Mouse (Mus musculus): ENCODE data around the gene Aqp11. TPM values are rescaled to one million over a fixed set of nuclear protein-coding genes. Genes with fewer than 3 reads are reported as not detected.
A peak's percentile ranks its signal among the peaks of the same experiment; 100 is the strongest.

Aqp11 gene
- polyA plus RNA-seq, 1 experiment from 2014 or later, result 12.1 TPM

- Histone ChIP-seq H3K4me3 (ENCODE audit: low read depth, low read length) (no peak overlapping the region), H3K9ac (replicated peaks; ENCODE audit: low read depth, low read length) (no peak overlapping the region), H3K4me2 (replicated peaks; ENCODE audit: low read depth, low read length) (no peak overlapping the region), H3K4me1 (ENCODE audit: control insufficient read depth, insufficient read depth, low read length) (peaks cover 10% of the 10 kb centered on the region; the same call in 1 of the 2 replicates), H3K27me3 (ENCODE audit: control insufficient read depth, insufficient read depth, low read length) (no peaks in the 10 kb centered on the region), H3K36me3 (ENCODE audit: control insufficient read depth, insufficient read depth, low read length) (no peaks in the 10 kb centered on the region), H3K9me3 (ENCODE audit: control insufficient read depth, low read depth, low read length) (no peaks in the 10 kb centered on the region), H3K27ac (ENCODE audit: low read length) (no peak overlapping the region)
- 52% methylated on average over 10 of the region's 10 CpGs for WGBS
- no peak for ATAC-seq (ENCODE audit: insufficient number of reproducible peaks, insufficient read depth, low FRiP score, low read depth)
These were observed 2.9 kb upstream of the Aqp11 start for GRCm38 (mm10) chr7:97740948-97741347.

- Histone ChIP-seq H3K9ac (replicated peaks; ENCODE audit: low read depth, low read length) (peak overlapping the region; percentile 52), H3K27me3 (ENCODE audit: control insufficient read depth, insufficient read depth, low read length) (no peaks in the 10 kb centered on the region), H3K27ac (ENCODE audit: low read length) (no peak overlapping the region), H3K4me3 (ENCODE audit: low read depth, low read length) (peak overlapping the region; percentile 51), H3K36me3 (ENCODE audit: control insufficient read depth, insufficient read depth, low read length) (no peaks in the 10 kb centered on the region), H3K4me2 (replicated peaks; ENCODE audit: low read depth, low read length) (peak overlapping the region; percentile 94), H3K9me3 (ENCODE audit: control insufficient read depth, low read depth, low read length) (no peaks in the 10 kb centered on the region), H3K4me1 (ENCODE audit: control insufficient read depth, insufficient read depth, low read length) (peaks cover 10% of the 10 kb centered on the region; the same call in 1 of the 2 replicates)
- ATAC-seq (ENCODE audit: insufficient number of reproducible peaks, insufficient read depth, low FRiP score, low read depth), result no peak
- WGBS, result 11% methylated on average over 12 of the region's 12 CpGs
These were observed 842 bp downstream of the Aqp11 start for GRCm38 (mm10) chr7:97737256-97737637.

- ATAC-seq (ENCODE audit: insufficient number of reproducible peaks, insufficient read depth, low FRiP score, low read depth), result no peak
- H3K4me2 ChIP-seq (replicated peaks; ENCODE audit: low read depth, low read length), result no peak overlapping the region
- H3K4me1 ChIP-seq (ENCODE audit: control insufficient read depth, insufficient read depth, low read length), result peaks cover 10% of the 10 kb centered on the region; the same call in 1 of the 2 replicates
- no peak overlapping the region for H3K4me3 ChIP-seq (ENCODE audit: low read depth, low read length)
- H3K9me3 ChIP-seq (ENCODE audit: control insufficient read depth, low read depth, low read length), result no peaks in the 10 kb centered on the region
- 54% methylated on average over 4 of the region's 4 CpGs for WGBS
- H3K27ac ChIP-seq (ENCODE audit: low read length), result no peak overlapping the region
- H3K27me3 ChIP-seq (ENCODE audit: control insufficient read depth, insufficient read depth, low read length), result no peaks in the 10 kb centered on the region
- no peaks in the 10 kb centered on the region for H3K36me3 ChIP-seq (ENCODE audit: control insufficient read depth, insufficient read depth, low read length)
- H3K9ac ChIP-seq (replicated peaks; ENCODE audit: low read depth, low read length), result no peak overlapping the region
These were observed 2.1 kb downstream of the Aqp11 start for GRCm38 (mm10) chr7:97735886-97736420.

- H3K36me3 ChIP-seq (ENCODE audit: control insufficient read depth, insufficient read depth, low read length), result no peaks in the 10 kb centered on the region
- WGBS, result 85% methylated on average over 8 of the region's 8 CpGs
- no peak overlapping the region for H3K9ac ChIP-seq (replicated peaks; ENCODE audit: low read depth, low read length)
- peaks cover 8% of the 10 kb centered on the region for H3K4me1 ChIP-seq (ENCODE audit: control insufficient read depth, insufficient read depth, low read length)
- H3K4me3 ChIP-seq (ENCODE audit: low read depth, low read length), result no peak overlapping the region
- H3K27ac ChIP-seq (ENCODE audit: low read length), result no peak overlapping the region
- H3K4me2 ChIP-seq (replicated peaks; ENCODE audit: low read depth, low read length), result no peak overlapping the region
- no peaks in the 10 kb centered on the region for H3K27me3 ChIP-seq (ENCODE audit: control insufficient read depth, insufficient read depth, low read length)
- ATAC-seq (ENCODE audit: insufficient number of reproducible peaks, insufficient read depth, low FRiP score, low read depth), result no peak
- no peaks in the 10 kb centered on the region for H3K9me3 ChIP-seq (ENCODE audit: control insufficient read depth, low read depth, low read length)
These were observed 3.1 kb downstream of the Aqp11 start for GRCm38 (mm10) chr7:97735021-97735420.

- no peaks in the 10 kb centered on the region for H3K36me3 ChIP-seq (ENCODE audit: control insufficient read depth, insufficient read depth, low read length)
- no peak overlapping the region for H3K4me3 ChIP-seq (ENCODE audit: low read depth, low read length)
- H3K9ac ChIP-seq (replicated peaks; ENCODE audit: low read depth, low read length), result no peak overlapping the region
- H3K4me2 ChIP-seq (replicated peaks; ENCODE audit: low read depth, low read length), result no peak overlapping the region
- ATAC-seq (ENCODE audit: insufficient number of reproducible peaks, insufficient read depth, low FRiP score, low read depth), result no peak
- H3K4me1 ChIP-seq (ENCODE audit: control insufficient read depth, insufficient read depth, low read length), result peaks cover 8% of the 10 kb centered on the region
- H3K27ac ChIP-seq (ENCODE audit: low read length), result no peak overlapping the region
- H3K27me3 ChIP-seq (ENCODE audit: control insufficient read depth, insufficient read depth, low read length), result no peaks in the 10 kb centered on the region
- no peaks in the 10 kb centered on the region for H3K9me3 ChIP-seq (ENCODE audit: control insufficient read depth, low read depth, low read length)
- WGBS, result 89% methylated on average over 5 of the region's 5 CpGs
These were observed 4.5 kb downstream of the Aqp11 start for GRCm38 (mm10) chr7:97733606-97734005.

- H3K9me3 ChIP-seq (ENCODE audit: control insufficient read depth, low read depth, low read length), result no peaks in the 10 kb centered on the region
- no peaks in the 10 kb centered on the region; the same call in 1 of the 2 replicates for H3K4me1 ChIP-seq (ENCODE audit: control insufficient read depth, insufficient read depth, low read length)
- H3K4me2 ChIP-seq (replicated peaks; ENCODE audit: low read depth, low read length), result no peak overlapping the region
- no peak overlapping the region for H3K9ac ChIP-seq (replicated peaks; ENCODE audit: low read depth, low read length)
- WGBS, result 74% methylated on average over 3 of the region's 3 CpGs
- no peak overlapping the region for H3K4me3 ChIP-seq (ENCODE audit: low read depth, low read length)
- no peak for ATAC-seq (ENCODE audit: insufficient number of reproducible peaks, insufficient read depth, low FRiP score, low read depth)
- H3K27me3 ChIP-seq (ENCODE audit: control insufficient read depth, insufficient read depth, low read length), result no peaks in the 10 kb centered on the region
- no peak overlapping the region for H3K27ac ChIP-seq (ENCODE audit: low read length)
- peaks cover 6% of the 10 kb centered on the region; the same call in 1 of the 2 replicates for H3K36me3 ChIP-seq (ENCODE audit: control insufficient read depth, insufficient read depth, low read length)
These were observed 7.7 kb downstream of the Aqp11 start for GRCm38 (mm10) chr7:97730427-97730826.

GRCm38 (mm10) chr7:97728666-97729614, 9.1 kb downstream of the Aqp11 start:
- H3K9ac ChIP-seq (replicated peaks; ENCODE audit: low read depth, low read length), result no peak overlapping the region
- no peak overlapping the region for H3K4me2 ChIP-seq (replicated peaks; ENCODE audit: low read depth, low read length)
- no peaks in the 10 kb centered on the region for H3K27me3 ChIP-seq (ENCODE audit: control insufficient read depth, insufficient read depth, low read length)
- H3K4me3 ChIP-seq (ENCODE audit: low read depth, low read length), result no peak overlapping the region
- H3K36me3 ChIP-seq (ENCODE audit: control insufficient read depth, insufficient read depth, low read length), result peaks cover 6% of the 10 kb centered on the region; the same call in 1 of the 2 replicates
- 67% methylated on average over 14 of the region's 14 CpGs for WGBS
- H3K9me3 ChIP-seq (ENCODE audit: control insufficient read depth, low read depth, low read length), result no peaks in the 10 kb centered on the region
- no peak overlapping the region for H3K27ac ChIP-seq (ENCODE audit: low read length)
- H3K4me1 ChIP-seq (ENCODE audit: control insufficient read depth, insufficient read depth, low read length), result no peaks in the 10 kb centered on the region; the same call in 1 of the 2 replicates
- ATAC-seq (ENCODE audit: insufficient number of reproducible peaks, insufficient read depth, low FRiP score, low read depth), result no peak

GRCm38 (mm10) chr7:97726778-97727177, 11.3 kb downstream of the Aqp11 start:
- no peak overlapping the region for H3K4me3 ChIP-seq (ENCODE audit: low read depth, low read length)
- no peak overlapping the region for H3K27ac ChIP-seq (ENCODE audit: low read length)
- no peaks in the 10 kb centered on the region for H3K27me3 ChIP-seq (ENCODE audit: control insufficient read depth, insufficient read depth, low read length)
- H3K36me3 ChIP-seq (ENCODE audit: control insufficient read depth, insufficient read depth, low read length), result peaks cover 6% of the 10 kb centered on the region; the same call in 1 of the 2 replicates
- H3K4me1 ChIP-seq (ENCODE audit: control insufficient read depth, insufficient read depth, low read length), result no peaks in the 10 kb centered on the region; the same call in 1 of the 2 replicates
- 76% methylated on average over 7 of the region's 7 CpGs for WGBS
- no peaks in the 10 kb centered on the region for H3K9me3 ChIP-seq (ENCODE audit: control insufficient read depth, low read depth, low read length)
- no peak for ATAC-seq (ENCODE audit: insufficient number of reproducible peaks, insufficient read depth, low FRiP score, low read depth)
- no peak overlapping the region for H3K9ac ChIP-seq (replicated peaks; ENCODE audit: low read depth, low read length)
- H3K4me2 ChIP-seq (replicated peaks; ENCODE audit: low read depth, low read length), result no peak overlapping the region

Data from stomach, embryonic 14.5 days (tissue).